Mouse (Mus musculus): ENCODE measurements around the gene Tspan9. TPM values are rescaled to one million over a fixed set of nuclear protein-coding genes. Genes with fewer than 3 reads are reported as not detected.
A peak's percentile ranks its signal among the peaks of the same experiment; 100 is the strongest.

Gene Tspan9
- polyA plus RNA-seq, 2 experiments from 2014 or later = 0.41 to 0.44 TPM

DNA sequence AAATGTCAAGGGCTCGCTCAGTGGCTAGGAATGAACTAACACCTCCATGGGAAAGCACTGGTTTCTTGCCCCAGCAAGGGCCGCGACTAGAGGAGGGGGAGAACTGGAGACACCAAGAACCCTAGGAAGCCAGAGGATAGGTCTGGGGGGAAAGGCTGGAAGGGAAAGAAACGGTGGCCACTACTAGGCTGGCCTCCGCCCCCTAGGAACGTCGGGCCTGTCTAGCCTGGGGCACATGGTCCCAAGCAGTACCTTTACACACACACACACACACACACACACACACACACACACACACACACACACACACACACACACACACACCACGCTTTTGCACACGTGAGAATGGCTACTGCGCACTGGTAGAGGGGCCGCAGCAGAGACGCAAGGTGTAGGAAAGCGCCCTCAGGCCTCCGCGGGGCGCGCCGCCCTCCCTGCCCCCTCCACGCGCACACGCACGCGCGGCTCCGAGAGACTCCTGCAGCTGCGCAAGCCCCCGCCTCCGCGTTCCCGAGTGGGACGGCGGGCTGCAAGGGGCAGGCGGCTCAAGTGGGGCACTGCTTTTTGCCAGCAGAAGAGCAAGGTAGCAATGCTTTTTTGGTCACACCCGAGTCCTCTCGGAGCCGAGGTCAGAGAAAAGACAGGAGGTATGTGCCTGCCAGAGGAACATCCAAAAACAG, 108.0 kb downstream of the Tspan9 start:
- no peak for ATAC-seq

DNA sequence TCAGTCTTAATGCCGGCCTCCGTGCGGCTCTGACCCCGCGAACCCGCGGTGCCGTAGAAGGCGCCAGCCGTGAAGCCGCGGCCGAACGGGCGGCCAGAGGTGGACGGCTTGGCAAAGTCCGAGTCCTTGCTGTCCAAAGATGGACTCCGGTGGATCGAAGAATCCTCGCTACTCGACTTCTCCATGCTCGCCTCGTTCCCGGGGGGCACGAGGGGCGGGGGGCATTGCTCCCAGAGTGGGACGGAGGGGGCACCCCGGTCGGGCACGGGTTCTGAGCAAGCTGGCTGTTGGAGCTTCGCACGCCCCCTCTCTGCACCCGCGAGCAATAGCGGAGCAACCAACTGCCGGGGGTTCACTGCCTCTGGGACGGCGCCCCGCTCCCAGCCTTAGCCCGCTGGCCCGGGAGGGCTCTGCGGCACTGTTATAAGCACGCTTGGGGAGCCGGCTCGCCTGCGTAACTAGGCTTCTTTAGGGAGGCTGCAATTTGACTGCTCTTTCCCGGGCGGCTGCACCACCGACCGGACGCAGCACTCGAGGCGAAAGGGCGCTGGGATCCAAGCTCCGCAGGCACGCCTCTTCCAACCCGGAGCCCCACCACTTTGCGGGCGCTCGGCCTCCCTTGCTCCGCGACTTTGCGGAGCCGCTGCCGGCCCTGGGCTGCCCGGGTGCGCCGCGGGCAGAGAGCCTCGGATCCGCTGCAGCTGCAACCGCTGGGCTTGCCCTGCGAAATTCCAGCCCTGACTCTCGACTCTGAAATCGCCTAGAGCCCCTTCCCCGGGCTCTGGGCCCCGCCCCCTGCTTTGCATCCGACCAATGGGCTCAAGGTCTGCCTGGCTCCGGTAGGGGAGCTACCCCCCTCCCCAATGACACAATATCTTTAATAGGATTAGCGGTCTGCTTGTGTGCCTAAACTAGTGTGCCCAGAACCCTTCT, 108.8 kb downstream of the Tspan9 start:
- no peak for ATAC-seq

DNA sequence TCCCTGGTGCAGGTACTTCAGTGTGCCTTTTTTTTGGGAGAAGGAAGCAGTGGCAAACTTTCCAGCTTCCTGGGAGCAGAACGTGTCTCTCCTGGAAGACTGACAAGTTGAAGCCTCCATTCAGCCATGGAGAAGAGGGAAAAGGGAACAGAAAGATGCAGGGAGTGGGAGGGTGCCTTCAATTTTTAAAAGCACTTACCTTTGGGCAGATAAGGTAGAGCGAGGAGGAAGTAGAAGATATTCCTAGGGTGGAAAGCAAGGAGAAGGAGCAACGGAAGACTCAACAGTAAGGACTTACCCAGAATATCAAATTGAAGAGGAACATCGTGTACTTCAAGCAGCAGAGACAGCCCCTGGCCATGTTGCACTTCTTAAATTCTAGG, 109.5 kb downstream of the Tspan9 start:
- no peak for ATAC-seq

DNA sequence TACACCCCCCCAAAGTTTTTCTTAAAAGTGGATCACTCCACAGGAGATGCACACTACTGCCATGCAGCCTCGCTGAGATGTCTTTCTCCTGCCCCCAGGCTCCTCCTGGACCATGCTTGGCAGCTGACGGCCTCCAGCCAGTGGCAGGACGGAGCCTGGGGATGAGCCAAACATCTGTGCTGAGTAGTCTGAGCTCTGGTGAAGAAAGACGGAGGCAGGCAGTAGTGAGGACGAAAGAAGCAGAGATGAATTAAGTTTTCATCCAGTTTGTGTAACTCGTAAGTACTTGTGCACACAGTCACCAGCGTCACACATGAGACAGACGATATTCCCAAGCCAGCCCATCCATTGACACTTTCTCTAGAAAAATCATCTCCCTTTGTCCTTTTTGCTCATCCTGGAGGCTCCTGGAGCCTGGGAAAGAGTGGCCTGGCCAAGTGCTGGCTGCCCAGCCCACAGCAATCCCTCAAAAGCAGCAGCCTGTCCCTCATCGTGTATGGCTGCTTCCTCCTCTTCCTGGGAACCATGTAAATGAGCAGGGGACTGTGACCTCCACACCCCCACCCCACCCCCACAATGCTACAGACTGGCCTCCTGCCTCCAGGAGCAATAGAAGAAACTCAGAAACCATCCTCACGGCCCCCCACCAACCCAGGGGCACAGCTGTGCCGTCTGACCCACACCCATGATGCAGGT, 110.1 kb downstream of the Tspan9 start:
- ATAC-seq = no peak

DNA sequence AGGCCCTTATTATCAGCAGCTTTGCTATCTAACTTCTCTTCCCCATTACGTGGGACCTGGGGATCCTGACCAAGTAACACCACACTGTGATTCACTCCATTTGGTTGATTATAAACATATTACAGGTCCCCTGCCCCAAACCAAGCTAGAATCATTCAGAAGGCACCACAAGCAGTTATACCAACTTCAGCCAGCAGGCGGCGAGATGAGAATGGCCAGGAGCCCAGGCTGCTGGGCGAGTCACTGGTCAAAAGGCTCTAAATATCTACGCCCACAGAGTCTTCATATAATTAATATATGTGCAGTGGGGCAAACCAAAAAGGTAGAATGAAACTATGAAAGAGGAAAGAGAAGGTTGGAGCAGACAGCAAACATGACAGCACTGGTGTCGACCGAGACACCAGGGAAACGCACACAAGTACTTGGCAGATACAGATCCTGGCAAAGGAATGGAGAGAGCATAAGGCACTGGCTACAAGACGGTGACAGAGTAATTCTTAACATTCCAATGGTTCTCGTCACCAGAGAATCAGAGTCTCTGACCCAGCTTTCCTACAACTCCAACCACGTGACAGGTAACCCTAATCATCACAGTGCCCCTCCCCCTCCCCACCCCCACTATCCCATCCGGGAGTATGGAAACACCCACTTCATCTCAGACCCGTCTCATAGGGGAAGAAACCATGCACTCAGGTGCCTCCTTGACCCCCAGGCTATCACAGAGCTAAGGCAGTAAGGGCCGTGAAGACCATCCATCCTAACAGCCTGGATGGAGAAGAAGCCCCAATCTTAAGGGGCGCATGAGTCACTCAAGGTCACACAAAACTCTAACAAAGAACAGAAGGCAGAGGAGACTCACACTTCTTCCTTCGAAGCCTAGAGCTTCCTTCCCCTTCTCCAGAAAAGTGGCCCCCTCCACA, 110.9 kb downstream of the Tspan9 start:
- no peak for ATAC-seq

DNA sequence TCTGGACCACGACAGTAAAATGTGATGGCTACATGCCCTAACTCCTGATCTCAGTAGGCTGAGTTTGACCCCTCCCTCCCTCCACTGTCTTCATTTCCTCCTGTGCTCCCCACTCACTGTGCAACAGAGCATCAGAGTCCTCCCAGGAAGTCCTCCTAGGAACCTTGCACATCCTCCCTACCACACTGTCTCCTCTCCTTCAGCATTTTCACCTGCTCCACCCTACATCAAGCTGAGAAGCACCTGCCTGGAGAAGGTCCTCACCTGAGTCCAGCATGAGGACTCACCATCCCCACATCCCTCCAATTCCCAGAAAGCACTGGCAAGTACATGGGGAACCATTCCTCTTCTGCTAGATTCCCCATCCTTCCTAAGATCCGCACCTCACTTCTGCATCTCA, 111.8 kb downstream of the Tspan9 start:
- no peak for ATAC-seq

DNA sequence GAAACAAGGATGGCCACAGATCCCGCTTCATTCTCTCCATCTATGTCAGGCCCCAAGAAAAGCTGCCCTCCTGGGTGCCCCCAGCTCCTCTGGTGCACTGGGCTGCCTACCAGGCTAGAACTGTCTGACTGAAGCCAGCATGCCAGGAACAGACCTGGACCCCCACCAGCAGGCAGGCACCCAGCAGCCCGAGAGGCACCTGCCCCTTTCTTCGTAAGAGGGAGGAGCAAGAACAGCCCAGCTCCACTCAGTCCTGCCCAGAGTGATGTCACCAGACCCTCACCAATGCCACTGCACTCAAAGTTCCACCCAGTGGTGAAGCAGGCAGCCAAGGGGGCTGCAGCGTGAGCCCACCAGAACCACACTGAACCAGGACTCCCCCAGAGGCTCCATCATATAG, 112.3 kb downstream of the Tspan9 start:
- ATAC-seq = no peak

DNA sequence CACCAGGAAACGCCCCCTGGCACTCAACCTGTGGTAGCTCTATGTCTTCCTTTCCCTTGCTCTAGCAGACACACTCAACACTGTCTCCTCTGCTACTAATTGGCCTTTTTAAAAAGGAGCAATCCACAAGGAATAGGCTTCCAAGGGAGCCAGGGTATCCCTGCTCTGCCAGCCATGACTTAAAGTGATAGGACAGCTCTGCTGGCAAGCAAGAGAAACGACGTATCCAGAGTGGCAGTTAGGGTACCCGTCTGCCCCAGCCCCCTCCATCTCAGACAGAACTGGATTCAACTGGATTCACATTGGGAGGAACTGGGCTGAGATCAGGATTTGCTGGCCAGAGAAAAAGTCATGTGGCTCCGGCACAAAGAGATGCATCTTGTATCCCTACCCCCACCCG, 112.9 kb downstream of the Tspan9 start:
- ATAC-seq = no peak

DNA sequence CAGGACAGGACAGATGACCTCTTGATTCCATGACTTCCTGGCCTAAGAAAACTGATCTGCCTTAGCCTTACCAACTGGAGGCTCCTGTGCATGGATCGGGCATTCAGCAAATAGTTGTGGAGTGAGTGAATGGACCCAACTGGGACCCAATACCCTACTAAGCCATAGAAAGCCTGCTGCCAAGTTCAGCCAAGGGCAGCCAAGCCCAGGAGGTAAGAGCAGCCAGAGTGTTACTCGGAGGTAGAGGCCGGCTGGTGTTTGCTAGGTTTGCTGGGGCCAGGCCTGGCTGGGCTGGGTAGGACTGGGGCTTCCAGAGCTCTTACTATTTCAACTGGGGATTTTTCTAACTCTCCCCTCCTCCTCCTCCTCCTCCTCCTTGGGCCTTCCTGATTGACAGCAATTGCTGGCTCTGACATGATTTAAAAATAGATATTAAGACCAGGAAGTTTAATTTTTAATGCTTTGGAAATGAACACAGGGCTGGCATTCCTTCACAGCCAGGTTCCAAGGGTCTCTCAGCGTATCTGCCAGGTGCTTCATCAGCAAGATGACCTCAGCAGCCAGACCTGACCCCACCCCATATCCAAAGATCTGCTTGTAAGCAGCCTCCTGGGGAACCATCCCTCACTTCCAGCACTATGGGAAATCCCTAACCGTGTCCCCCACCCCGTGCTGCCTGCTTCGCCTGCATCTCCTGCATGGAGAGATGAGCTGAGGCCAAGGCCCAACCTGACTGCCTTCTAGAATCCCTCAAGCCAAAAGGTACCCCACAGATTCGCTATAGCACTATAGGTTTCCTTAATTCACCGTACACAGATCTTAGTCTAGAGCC, 113.7 kb downstream of the Tspan9 start:
- ATAC-seq = no peak

DNA sequence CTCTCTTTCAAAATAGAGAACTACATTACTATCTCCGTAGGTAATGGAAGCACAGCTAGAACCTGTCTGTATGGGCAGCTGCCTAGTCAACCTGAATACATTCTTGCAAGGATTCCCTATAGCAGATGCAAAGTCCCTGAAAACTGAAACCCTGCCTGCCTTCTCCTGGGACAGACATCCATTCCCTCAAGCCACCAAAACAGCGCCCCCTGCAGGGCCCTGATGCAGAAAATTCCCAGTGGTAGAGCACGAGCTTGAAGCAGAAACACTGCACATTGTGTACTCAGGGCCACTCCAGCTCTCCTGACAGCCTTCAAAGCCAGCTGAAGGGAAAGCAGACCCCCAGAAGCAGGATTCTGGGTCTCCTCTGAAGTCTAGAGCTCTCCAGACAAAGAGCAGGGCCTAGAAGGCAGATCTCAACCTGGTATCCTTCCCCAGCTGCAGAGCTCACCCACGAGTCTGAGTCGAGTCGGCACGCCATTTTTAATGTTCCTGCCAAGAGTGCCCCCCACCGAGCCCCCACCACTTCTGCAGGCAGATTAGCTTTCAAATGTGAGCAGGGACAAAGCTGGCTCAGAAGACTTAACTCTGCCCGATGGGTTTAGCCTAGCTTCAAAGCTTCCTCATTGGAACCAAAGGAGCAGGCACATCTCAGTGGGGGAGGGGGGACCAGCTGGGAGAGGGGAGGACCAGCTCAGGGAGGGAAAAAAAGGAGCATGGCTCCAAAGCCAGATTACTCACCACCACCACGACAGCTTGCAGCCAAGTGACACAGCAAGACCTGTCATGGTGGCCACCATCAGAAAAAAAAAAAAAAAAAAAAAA, 115.1 kb downstream of the Tspan9 start:
- no peak for ATAC-seq

DNA sequence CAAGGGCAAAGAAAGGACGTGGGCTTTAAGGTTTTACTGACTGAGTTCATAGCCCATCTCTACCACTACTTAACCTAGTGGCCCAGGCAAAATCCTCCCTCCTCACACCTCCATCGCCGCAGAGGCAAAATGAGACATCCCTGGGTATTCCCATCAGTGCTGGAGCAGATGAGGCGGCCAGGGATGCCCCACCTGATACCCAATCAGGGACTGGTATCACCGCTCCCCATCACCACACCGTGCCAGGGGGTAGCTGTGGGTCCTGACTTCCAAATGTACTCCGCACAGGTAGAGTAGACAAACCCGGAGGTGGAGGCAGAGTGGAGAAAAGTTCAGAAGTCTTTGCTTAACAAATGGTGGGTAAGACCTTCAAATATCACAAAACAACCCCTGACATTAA, 117.4 kb downstream of the Tspan9 start:
- ATAC-seq = no peak

DNA sequence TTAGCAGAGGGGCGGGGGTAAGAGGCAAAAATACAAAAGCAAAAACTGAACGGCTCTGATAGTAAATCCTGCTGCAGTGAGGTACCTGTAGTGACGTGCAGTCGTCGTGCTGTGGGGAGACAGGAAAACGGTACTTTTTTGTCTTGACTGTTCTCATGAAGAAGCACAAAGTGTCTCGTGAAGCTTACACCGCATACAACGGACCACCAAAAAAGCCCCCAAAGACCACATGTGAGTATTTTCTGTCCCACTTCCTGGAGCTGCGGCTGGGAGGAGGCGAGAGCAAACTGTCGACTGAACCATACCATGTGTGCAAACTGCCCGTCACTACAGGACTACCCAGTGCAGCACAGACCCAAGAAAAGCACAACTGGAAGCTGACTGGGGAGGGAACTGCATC, 117.8 kb downstream of the Tspan9 start:
- ATAC-seq = peak; percentile 37

DNA sequence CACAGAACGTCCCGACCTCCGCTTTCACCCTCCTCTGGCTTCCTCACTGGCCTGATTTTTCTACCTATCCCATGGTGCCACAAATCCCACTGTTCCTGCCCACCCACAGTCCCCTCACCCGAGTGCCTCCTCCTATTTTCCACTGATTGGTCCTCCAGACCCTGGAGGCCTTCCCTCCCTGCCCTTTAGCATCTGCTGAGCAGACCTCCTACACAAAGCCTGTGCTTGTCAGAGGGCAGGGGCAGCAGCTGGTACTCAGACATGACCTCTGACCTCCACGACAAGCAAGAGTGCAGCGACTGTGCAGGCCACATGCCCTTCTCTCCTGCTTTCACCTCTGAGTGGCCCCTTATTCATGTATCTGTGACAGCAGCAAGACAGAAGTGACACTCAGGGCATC, 121.2 kb downstream of the Tspan9 start:
- ATAC-seq = no peak

DNA sequence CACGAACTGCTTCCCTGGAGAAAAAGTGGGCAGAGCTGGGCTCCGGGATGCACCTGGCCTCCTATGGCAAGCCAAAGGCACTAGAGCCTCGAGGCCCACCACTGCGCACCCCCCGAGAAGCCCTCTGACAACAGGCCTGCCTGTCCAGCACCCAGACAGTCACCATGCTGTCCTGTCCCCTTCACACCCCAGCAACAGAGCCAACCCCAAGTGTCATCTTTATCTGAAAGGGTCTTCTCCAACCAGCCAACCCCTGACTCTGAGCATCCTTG, 121.5 kb downstream of the Tspan9 start:
- ATAC-seq = no peak

DNA sequence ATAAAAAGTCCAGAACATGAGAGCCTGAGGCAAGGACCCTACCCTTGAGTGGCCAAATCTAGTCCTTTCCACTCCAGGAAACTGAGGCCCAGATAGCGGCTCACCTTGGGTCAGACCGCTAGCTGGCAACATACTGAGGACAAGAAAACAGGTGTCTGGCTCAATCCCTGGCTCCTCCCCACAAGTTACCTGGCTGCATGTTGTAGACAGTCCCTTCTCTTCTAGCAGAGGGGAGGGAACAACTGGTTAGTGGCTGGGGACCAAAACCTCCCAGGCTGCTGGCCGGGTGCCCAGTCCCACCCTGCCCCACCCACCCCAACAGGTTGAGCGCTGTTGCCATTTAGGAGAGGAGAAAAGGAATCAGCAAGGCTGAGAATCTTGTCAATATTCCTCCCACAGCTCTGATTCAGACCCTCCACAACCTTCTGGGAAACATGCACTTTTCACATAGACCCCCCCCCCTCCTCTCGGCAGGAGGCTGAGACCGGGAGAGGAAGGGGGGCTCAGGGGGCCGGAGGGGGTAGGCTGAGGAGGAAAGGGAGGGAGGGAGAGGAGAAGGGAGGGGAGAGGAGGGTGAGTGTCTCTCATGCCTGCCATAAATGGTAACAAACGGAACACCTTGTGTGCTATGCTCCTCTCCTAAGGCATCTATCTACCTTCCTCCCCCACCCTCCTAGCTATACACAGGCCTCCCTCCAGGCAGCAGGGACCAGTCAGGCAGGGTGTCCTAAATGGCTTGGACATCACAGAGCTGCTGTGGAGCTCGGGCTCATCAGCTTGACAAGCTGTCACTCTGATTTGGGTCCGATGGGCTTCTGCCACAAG, 122.1 kb downstream of the Tspan9 start:
- no peak for ATAC-seq

DNA sequence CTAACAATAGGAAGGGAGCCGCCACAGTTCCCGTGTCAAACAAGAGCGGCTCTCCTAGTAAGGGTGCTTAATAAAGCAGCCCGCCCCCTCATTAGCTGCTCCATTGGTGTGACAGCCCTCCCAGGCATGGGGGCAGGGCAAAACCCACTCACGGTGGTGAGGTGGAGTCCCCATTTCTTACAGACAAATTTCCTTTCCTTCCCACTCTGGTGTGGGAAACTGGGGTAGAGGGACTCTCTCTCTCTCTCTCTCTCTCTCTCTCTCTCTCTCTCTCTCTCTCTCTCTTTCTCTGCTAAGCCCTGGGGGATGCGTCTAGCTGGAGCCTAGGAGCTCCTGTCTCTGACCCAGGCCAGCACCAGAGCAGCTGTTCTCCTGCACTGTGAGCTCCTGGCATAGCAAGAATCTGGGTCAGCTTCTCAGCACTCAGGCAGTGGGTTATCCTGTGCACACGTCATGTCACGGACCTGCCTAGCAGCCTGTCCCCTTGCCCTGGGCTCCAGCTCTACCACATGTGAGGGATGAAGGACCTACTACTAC, 122.8 kb downstream of the Tspan9 start:
- no peak for ATAC-seq

DNA sequence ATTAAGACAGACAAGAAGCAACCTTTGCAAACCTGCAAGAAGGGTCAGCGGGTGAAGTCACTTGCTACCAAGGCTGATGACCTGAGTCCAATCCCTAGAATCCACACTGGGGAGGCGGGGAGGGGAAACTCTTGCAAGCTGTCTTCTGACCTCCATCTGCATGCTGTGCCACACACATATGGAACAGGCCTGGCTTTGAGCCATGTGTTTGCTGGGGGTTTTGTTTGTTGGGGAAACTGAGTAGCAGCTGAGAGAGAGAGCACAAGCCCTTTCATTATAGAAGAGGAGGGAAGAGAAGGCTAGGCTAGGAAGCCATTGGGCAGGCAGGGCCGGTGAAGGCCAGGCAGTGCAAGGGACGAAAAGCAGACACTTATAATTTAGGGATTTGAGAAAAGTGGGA, 123.3 kb downstream of the Tspan9 start:
- no peak for ATAC-seq

DNA sequence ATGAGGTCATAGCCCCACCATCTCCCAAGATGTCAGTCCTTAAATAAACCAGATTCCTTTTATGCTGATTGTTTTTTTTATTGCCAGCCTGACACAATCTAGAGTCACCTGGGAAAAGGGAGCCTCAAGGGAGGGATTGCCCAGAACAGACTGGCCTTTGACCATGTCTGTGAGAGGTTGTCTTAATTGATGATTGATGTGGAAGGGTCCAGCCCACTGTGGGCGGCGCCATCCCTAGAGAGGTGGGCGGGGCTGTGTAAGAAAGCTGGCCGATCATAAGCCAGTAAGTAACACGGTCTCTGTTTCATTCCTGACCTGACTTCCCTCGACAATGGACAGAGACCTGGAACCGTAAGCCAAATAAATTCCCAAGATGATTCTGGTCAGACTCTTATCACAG, 124.3 kb downstream of the Tspan9 start:
- ATAC-seq = no peak

DNA sequence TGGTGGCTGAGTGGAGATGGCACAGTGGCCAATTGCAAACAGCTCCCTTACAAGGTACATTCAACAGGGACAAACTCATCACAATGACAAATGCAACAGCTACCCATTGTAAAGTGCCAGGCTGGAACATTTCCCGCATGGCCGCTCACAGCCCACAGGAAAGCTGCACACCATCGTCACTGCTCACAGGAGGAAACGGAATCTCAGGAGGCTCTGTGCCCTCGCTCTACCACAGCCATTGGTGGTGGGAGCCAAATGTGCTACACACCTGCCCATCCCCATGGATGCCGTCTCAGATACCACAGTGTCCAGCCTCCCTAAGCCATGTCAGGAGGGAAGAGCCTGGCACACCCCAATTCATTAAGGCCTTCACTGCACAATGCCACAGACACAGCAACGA, 128.1 kb downstream of the Tspan9 start:
- ATAC-seq = no peak

DNA sequence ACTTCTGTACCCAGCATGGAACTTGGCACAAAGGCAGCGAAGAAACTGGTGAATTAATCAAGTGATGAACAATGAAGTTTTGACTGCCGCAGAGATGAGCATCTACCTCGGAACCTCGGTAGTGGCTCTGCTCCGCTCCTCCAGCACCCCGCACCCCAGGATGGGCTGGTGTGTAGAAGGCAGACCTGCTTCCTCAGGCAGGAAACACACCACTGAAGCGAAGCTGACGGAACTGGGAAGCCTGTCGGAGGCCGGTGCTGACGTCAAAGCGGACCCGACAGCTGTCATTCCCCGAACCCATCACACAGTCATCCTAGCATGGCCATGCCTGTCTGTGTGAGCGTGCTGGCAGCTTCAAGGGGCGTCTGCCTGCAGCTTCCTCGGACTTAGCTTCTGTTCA, 131.6 kb downstream of the Tspan9 start:
- ATAC-seq = no peak
